Mouse (Mus musculus): ENCODE measurements around the gene Col18a1.
A peak's percentile ranks its signal among the peaks of the same experiment; 100 is the strongest.

Col18a1 gene

GRCm38 (mm10) chr10:77064239-77064638 is 102.1 kb downstream of the Col18a1 start:
- DNase-seq (ENCODE audit: extremely low spot score): no peak

GRCm38 (mm10) chr10:77062393-77063010 is 103.8 kb downstream of the Col18a1 start:
- no peak for DNase-seq (ENCODE audit: extremely low spot score)

- no peak for DNase-seq (ENCODE audit: extremely low spot score)
These were observed 104.9 kb downstream of the Col18a1 start for GRCm38 (mm10) chr10:77061426-77061825.

GRCm38 (mm10) chr10:77056768-77057167 is 109.6 kb downstream of the Col18a1 start:
- DNase-seq (ENCODE audit: extremely low spot score): no peak

- DNase-seq (ENCODE audit: extremely low spot score): no peak
These were observed 117.7 kb downstream of the Col18a1 start for GRCm38 (mm10) chr10:77048606-77049005.

GRCm38 (mm10) chr10:77048196-77048595 is 118.2 kb downstream of the Col18a1 start:
- no peak for DNase-seq (ENCODE audit: extremely low spot score)

GRCm38 (mm10) chr10:77038579-77039174 is 127.7 kb downstream of the Col18a1 start:
- DNase-seq (ENCODE audit: extremely low spot score): no peak

- no peak for DNase-seq (ENCODE audit: extremely low spot score)
These were observed 130.9 kb downstream of the Col18a1 start for GRCm38 (mm10) chr10:77035487-77035886.

- no peak for DNase-seq (ENCODE audit: extremely low spot score)
These were observed 132.9 kb downstream of the Col18a1 start for GRCm38 (mm10) chr10:77033323-77034025.

GRCm38 (mm10) chr10:77032591-77033322 is 133.6 kb downstream of the Col18a1 start:
- peak; percentile 96 for DNase-seq (ENCODE audit: extremely low spot score)

- DNase-seq (ENCODE audit: extremely low spot score): no peak
These were observed 134.5 kb downstream of the Col18a1 start, which contains the start of gene Slc19a1 for GRCm38 (mm10) chr10:77031768-77032375. Slc19a1 (plus strand) TSS chr10:77032241.

- no peak for DNase-seq (ENCODE audit: extremely low spot score)
These were observed 135.7 kb downstream of the Col18a1 start for GRCm38 (mm10) chr10:77030666-77031065.

GRCm38 (mm10) chr10:77029761-77030160 is 136.6 kb downstream of the Col18a1 start:
- DNase-seq (ENCODE audit: extremely low spot score): no peak

GRCm38 (mm10) chr10:77028782-77029296 is 137.5 kb downstream of the Col18a1 start:
- no peak for DNase-seq (ENCODE audit: extremely low spot score)

- DNase-seq (ENCODE audit: extremely low spot score): no peak
These were observed 139.4 kb downstream of the Col18a1 start for GRCm38 (mm10) chr10:77026944-77027343.

- no peak for DNase-seq (ENCODE audit: extremely low spot score)
These were observed 142.1 kb downstream of the Col18a1 start for GRCm38 (mm10) chr10:77024231-77024630.

GRCm38 (mm10) chr10:77022301-77023130 is 143.8 kb downstream of the Col18a1 start:
- DNase-seq (ENCODE audit: extremely low spot score): no peak

- peak; percentile 84 for DNase-seq (ENCODE audit: extremely low spot score)
These were observed 144.8 kb downstream of the Col18a1 start for GRCm38 (mm10) chr10:77021399-77022052.

- DNase-seq (ENCODE audit: extremely low spot score): no peak
These were observed 148.7 kb downstream of the Col18a1 start for GRCm38 (mm10) chr10:77017662-77018061.

GRCm38 (mm10) chr10:77017061-77017460 is 149.3 kb downstream of the Col18a1 start:
- DNase-seq (ENCODE audit: extremely low spot score): no peak

Measured in embryo, embryonic 9.5 days (tissue).